Mouse (Mus musculus) ovary, adult 18-20 months (tissue): ENCODE results near the gene Nup50.
A peak's percentile ranks its signal among the peaks of the same experiment; 100 is the strongest.

Experiments used
- DNase-seq: peaks from one replicate; pipeline ENCODE4 v3.0.0; 2022; ENCODE audit warnings: low spot score, mixed read lengths

Gene Nup50

GRCm38 (mm10) chr15:84953259-84953658 lies 30.0 kb downstream of the Nup50 start:
- no peak for DNase-seq

DNA sequence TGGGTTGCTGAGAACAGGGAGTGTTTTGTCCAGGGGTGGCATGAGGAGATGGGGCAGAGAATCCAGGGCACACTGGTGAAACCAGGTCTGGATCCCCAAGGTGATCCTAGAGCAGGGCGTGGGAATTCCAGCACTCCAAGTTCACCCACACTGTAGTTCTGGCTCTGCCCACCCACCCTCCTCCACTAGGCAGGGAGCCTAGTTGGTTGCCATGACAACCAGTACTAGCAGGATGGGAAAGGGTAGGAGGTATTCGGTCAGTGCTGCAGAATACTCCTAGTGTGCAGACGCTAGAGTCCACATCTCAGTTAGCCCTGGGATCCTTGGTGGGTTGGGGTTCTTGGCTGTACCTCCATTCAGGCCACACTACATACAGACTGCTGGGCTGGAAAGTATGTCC lies 34.6 kb downstream of the Nup50 start:
- DNase-seq, result no peak

GRCm38 (mm10) chr15:84958331-84958730 lies 35.1 kb downstream of the Nup50 start:
- peak; percentile 52 for DNase-seq

DNA sequence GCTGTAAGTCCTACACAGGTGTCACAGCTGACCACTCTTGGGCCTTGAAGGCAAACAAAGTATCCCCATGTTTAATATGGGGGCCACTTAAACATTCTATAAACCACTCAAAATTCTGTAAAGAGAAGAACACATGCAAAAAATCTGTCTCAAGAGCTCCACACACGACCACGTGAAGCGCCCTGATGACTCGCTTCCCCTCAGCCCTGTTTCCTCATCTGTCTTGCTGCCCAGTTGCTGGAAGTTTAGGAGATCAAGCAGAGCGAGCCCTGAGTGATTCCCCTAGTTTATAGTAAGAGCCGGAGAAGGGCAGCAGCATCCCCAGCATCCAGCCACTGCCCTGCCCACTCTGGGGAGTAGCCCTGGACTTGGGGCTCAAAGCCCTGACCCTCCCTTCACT lies 36.7 kb downstream of the Nup50 start:
- DNase-seq, result no peak

DNA sequence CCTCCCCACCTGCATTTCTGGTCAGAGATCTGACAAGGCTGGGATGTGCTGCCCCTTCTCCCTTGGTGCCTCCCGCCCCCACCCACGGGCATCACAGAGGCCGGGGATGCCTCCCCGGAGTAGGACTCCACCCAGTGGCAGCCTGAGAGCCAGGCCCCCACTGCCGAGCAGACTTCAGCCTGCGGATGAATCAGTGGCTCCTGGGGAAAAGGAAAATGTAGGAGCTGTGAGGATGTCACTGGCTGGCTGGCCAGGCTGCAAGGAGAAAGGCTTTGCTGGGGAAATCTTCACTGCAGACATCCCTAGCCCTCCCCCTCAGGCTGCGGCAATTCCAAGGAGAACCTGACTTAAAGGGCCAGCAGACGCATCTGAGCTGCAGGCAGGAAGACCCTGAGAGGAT lies 37.5 kb downstream of the Nup50 start:
- DNase-seq, result peak; percentile 35

DNA sequence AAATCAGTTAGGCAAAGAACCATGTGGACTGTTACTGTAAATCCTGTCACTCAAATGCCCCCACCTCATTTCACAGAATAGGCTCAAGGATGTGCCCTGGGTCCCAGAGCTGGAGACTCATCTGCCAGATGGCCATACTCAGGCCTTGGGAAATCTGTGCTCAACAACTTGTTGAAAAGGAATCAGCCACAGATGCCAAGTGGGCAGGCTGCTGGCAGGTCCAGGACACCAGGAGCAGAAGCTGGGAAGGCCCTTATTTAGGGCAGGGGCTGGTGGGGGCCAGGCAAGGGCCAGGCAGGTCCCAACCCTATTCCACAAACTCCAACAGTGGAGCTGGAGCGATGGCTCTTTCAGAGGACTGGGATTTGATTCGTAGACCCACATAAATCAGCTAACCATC lies 39.3 kb downstream of the Nup50 start:
- DNase-seq, result no peak

GRCm38 (mm10) chr15:84964771-84965170 lies 41.6 kb downstream of the Nup50 start:
- no peak for DNase-seq

DNA sequence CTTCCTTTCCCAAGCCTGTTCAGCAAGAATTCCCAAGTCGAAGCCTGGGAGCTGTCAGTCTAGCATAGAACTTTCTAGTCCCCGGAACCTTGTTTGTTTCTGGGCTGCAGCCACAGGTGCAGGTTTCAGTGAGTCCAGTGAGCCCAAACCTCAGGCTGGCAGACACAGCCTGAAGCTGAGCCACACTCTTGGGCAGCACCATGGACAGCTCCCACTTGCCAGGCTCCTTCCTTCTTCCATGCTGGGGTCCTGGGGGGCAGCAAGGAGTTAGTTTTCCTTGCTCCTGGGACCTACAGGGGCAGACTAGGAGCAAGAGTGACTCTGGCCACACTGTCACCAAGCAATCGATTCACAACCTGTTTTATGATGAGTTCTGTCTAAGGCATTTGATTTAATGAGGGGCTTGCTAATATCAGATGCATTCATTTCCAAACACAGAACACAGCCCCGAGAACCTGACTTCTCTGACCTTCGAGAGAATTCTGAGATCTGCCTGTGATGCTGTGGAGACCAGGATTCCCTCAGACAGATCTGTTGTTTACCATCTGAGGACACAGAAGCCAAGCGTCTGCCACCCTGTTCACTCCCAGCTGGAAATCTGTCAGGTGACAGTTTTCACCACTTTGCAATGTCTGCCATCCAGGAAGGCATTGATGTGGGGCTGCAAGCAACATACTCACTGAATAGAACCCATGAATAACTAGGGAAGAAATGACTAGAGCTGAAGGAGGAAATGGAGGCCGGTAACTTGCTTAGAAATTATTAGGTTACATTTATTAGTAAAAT lies 42.6 kb downstream of the Nup50 start:
- DNase-seq, result no peak

DNA sequence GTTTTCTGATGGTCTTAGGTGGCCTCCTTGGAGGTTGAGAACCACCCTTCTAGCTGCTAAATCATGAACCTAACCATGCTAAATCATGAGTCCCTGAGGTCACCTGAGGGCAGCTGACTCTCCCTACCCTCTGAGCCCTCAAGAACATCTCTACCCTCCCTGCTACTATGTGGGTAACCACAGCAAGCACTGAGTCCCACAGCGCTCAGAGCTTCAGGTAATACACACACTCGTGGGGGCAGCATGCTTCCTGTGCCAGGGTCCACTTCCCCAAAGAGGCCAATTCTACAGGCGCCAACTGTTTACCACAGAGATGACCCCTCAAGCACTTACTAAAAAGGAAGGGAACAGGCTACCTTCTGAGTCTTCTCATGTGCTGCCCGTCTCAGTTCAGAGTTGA lies 45.3 kb downstream of the Nup50 start:
- DNase-seq, result no peak

DNA sequence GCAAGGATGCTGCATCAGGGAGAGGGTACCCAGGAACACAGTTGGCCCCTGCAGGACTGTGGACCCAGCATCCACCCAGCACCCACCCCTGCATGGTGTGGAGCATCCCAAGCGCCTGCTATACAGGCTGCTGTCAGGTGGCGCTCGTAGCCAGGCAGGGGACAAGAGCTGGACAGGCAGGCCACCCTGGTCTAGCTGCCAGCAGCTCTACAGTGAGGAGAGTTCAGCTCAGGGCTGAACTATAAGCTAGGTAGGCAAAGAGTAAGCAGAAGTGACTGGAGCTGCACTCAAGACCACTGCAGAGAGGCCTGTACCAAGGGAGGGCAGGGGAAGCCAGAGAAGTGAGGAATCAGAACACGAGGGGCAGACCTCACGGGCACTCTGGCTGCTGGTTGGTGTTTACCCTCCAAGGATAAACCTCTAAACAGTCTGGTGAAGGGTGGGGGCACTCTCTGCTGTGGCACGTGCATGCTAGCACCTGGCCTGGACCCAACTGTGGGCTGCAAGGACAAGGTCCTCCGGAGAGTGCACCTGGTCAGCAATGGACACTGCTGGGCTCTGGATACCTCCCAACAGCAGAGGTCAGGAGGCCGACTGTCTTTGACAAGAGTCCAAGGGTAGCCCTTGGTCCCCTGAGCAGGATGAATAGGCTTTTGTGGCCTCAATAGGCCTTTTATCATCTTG lies 49.8 kb downstream of the Nup50 start:
- no peak for DNase-seq

DNA sequence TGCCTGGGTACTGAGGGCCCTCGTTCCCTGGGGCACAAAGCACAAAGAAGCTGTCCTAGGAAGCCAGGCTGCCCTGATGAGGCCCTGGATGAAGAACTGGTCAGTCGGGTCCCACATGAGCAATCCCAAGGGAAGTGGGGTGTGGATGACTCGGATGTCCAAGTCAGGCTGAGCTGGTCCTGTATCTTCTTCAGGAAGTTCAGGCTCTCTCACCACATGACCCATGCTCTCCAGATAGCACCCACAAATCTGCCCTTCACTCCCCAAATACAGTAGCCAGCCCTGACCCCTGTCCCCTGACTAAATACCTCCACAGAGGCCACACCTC lies 50.3 kb downstream of the Nup50 start:
- no peak for DNase-seq

DNA sequence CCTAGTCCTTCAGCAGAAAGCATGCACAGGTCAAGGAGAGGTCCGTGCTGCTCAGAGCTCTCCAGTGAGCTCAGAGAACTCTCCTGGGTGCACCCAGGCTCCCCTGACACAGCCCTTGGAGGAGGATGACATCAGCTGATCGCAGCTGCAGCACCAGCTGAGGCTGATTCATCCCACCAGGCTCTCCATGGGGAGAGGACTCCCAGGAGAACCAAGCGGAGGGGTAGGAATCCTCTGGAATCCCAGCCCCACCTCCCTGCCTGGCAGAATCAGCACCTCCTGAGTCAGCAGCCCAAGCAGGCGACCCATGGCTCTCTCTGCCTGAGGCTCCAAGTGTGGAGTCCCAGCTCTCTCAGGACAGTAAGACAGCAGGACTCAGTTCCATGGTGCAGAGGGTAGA lies 52.5 kb downstream of the Nup50 start:
- DNase-seq, result peak; percentile 37

DNA sequence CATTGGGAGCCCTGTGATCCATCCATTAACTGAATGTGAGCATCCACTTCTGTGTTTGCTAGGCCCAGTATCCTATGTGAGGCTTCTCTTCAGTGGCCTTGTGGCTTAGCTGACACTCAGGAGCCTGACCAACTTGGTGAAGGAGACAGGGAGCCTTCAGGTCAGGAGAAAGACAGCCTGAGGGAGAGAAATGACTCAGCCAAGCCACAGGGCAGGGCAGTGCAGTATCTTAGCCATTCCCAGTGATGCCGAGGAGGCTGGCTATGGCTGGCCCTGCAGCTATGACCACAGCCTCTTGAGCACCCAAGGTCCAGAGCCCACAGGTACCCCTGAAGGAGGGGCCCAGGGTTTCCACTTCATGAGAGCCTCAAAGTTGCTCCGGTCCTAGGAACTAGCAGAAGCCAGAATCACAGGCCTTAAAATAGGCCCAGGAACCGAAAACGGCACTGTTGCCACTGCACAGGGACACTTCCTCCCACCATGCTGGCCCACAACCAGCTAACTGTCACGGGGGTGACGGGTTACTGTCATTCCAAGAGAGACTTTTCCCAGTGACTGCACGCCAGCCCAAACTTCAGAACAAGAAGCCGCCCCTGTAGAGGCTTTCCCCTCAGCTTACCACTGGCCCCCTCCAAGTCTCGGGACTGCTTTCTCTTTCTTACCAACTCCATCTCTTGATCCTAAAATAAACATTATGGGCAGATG lies 58.5 kb downstream of the Nup50 start:
- no peak for DNase-seq

DNA sequence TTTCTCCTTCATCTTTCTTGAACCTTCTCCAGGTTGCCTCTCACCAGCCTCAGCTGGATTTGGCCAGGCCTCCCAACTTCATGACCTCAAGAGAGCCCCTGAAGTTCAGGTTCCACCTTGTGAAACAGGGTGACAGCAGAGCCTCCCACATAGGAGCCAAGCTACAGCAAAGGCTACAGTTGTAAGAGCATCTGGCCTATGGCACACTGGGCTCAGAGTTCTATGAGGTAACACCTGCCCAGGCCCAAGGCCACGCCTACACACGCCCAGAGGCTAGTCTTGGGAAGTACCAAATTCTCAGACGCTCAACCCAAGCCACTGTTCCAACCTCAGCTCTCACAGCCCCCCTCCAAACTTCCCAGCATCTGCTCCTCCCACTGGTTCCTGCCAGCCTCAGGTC lies 59.7 kb downstream of the Nup50 start:
- DNase-seq, result no peak

DNA sequence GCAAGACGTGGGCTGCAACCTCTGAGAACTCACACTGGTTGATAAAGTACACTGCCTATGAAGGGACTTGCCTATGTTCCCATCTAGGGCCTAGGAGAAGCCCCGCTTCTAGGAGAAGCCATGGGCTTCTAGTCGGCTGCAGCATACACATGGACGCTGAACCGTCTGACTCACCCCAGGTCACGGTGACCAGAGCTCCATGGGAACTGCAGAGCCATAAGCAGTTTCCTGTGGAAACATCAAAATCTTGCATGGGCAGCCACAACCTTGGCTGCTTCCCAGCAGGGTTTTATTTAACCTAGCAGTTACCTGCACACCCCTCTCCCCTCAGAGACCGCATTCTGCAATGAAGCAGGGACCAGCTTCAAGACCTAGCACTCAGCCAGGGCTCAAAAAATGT lies 60.5 kb downstream of the Nup50 start:
- peak; percentile 51 for DNase-seq

DNA sequence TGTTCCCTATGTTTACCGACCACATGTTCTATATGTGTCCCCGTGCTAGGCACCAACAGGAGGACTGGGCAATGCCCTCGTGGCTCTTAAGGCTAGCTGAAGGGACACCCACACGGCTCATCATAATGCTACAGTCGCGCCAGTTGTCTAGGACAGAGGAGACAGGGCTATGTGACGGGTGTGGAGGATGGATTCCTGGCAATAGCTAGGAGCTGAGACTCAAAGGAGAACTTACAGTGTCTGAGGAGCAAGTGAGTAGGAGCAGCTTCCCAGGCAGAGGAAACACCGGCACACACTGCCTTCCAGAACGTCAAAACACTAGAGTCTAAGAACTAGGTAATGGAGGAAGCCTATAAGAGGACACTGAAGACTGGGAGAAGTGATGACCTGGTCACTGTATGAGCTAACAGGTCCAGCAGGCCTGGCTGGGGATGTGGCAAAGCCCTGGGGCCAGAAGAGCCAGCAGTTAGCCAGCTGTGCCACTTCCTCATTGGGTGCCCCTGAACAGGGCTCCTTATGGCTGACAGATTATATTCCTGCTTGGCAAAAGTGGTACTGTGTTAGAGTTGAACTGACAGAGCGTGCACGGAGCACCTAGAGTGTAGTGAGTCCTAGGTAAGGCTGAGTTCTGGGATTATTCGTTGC lies 62.4 kb downstream of the Nup50 start:
- DNase-seq, result no peak

DNA sequence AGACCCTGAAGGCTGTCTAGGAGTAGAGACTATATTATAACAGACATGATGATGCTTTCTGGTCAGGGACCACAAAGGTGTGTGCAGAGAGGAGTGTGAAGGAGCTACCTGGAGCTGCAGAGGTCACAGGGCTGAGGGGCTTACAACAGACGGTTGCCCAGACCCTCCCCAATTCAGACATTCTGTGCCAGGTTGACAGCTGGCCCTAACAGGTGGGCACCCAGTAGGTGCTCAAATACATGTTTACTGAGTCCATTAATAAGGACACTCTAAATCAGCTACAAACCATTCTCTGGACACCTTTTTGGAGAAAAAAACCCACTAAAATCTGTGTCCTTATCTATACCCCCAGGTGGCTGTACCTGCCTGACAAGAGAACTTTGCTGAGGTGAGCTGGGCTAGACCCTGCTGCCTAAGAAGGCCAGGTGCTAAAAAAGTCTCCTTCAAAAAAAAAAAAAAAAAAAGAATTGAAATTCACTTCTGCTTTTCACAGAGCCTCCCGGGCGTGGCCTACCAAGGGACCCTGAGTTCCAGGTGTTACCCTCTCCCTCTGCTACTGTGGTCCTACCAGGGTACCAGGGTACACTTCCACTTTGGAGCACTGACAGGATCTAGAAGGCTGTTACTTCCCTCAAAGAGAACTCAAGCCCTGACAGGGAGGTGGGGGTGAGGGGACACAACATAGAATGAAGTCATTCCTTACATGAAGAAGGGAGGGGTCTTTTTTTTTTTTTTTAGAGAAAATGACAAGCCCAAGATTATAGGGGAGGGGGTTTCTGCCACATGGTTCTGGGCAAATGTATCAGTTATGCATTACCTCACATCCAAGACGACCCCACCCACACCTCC lies 63.2 kb downstream of the Nup50 start:
- no peak for DNase-seq

GRCm38 (mm10) chr15:84987020-84987815 lies 64.0 kb downstream of the Nup50 start:
- DNase-seq, result no peak

DNA sequence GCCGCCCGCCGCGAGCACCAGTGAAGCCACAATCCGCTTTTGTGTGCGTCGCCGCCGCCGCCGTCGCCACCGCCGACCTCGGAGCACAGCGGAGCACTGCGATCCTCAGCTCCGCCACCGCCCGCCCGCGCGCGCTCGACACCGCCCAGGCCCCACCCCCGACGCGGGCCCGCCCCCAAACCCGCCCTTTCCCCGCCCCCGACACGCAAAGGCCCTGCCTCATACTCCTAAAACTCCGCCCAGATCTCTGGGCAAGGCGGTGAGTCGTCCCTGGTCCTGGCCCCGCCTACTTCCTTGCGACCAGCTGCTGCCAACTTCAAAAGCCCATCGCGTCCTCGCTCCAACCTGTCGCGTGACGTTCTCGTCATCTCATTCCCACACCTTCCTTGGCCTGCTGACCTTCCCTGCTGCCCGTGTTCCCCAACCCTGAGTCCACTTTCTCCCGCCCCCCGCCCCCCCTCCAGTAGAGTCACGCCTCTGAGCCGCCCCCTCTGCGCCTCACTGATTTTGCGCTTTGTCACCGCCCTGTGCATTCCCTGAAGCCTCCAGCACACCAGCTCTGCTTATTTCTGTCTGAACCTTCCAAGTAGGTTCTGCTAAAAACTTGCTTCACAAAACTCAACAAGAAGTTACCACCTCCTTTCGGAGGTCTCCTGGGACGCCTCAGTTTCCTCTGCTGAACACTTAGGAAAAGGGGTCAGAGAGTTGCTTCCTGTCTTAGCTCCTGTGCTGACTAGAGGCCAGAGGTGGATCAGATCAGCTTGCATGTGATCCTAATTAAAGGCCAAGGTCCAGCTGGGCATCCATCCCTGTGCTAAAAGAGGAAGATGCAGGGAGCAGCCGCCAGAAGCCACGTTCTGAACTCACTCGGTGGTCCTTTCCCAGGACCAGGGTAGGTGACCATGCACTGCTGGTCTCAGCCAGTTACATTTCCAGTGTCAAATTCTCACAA lies 64.9 kb downstream of the Nup50 start, which contains the start of gene 5031439G07Rik:
Gene 5031439G07Rik, minus strand, starts transcription at position 678 of the 952 bp plus-strand sequence.
- peak; percentile 90 for DNase-seq

DNA sequence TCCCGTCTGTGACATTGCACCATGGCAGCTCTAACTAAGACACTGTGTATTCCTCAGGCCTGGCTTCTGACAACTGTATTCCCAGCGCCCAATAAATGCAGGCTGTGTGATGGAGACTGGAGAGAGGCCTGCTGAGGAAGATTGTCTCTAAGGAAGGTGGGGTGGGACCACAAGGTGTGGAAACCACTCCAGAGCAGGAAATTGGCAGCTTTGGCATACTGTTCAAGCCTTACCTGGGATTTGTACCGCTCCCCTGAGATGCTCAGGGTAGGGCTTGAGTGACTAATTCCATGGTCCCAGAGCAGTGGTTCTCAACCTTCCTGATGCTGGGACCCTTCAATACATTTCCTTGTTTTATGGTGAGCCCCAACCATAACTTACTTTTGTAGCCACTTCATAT lies 65.9 kb downstream of the Nup50 start:
- DNase-seq, result no peak
